Mouse (Mus musculus): ENCODE measurements at regions not wholly inside any gene's neighbourhood (a gene's known extent, or its start where the extent isn't known, plus 50 kb on each side); places are given as distances from the start of the nearest gene placed in this dataset.
"Not testable (repeated sequence)": the region's sequence is repeated elsewhere in the genome, so short reads cannot be mapped to it uniquely, and the experiment has no call there.

DNA sequence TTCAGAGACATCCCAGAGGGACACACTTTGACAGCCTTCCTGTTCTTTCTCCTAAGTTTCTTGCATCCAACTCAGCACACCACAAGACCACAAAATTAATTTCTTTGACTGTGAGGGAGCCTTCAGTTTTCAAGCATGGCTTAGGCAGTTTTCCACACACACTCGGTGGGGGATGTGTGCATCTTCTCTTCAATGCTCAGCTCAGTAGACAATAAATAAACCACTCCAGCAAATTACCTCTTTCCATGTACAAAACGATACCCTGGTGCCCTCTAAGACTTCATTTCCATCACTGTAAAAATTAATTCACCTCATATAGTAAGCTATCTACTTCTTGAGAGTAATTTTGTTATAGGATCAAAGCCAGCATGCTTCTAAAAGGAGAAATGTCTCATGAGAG lies 184.6 kb downstream of the Samd5 start:
- no peak for DNase-seq (ENCODE audit: low spot score in 2 of 2)

DNA sequence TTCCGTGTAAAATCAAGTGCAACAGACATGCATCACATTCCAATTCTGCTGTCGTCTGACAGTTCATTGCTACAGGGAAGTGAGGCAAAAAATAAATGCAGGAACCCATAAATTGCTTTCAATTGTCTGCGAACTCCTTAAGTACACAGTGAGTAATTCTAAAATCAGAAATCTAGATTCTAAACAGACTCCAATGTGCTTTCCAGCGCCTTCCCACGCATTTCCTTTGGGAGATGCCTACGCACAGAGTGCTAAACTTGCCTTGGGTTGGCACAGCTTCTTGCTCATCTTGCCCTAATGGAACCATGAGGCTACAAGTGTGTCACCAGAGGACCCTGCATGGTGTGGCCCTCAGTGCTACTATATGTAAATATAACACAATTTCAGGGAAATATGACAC lies 212.6 kb downstream of the Samd5 start:
- peak; percentile 47 to 76 for DNase-seq (ENCODE audit: low spot score in 2 of 2)

DNA sequence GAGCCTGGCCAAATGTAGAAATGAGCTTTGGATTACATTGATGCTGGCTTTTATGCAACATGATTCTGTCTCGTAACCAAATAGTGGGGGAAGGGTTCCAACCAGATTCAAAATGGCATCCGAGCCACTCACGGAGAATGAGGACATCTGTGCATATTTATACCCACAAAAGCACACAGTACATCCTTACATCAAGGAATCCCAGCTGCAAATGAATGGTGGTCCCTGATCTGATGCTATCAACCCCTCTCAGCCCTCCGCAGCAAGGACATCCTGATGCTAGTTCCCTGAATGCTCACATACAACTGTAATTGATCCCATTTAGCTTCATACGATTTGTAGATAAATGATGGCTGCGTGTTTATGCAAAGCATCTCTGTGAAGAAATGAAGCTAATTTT lies 215.9 kb downstream of the Samd5 start:
- DNase-seq (ENCODE audit: low spot score in 2 of 2) = peak in 1 of 2 experiments; percentile 5

DNA sequence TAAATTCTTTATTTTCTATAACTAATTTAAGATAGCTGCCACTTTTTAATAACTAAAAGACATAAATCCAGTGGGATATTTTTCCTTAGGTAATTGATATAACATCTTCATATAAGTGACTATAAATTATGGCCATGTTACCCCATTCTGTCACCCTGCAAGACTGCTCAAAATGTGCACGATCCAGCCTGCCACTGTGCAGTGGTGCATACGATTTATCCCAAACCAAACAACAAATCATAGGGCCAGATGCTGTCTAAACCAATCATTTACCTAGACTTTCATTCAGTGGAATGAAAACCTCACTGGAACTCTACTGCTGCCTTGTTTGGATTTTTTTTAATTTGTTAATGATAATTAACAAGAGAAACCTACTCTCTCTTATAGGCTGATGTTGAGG lies 216.5 kb downstream of the Samd5 start:
- DNase-seq (ENCODE audit: low spot score in 2 of 2) = no peak

DNA sequence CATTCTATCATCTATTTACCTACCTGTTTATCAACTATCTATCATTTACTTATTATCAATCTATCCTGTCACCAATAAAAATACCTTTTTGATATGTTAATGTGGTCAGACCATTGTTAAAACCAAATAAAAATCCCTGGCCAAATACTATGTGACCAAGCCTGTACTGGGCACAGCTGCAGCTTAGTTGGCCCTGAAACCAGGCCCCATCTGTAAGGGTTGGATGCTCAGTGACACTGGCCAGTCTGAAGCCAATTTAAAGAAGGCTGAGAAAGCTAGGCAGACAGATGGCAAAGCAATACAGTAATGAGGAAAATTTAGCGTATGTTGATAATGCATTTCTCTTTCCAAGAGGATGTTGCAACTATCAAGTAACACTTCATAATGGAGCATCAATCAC lies 217.8 kb downstream of the Samd5 start:
- no peak for DNase-seq (ENCODE audit: low spot score in 2 of 2)

DNA sequence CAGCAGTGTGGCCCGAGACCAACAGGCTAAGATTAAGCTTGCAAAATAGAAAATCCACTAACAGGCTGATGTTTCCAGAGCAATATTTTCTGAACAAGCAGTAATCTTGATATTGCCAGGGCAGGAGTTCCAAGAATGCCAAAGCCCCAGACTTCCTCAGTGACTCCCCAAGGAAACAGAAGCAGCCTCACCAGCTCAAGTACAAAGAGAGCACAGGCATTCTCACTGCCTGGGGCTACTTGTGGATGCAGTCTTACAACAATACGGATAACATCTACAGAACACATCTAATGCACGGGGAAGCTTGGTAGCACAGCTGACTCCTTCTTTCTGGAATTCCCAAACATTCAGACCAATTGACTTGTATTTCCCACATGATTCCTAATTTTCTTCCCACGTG lies 235.9 kb downstream of the Samd5 start:
- DNase-seq (ENCODE audit: low spot score in 2 of 2) = no peak

DNA sequence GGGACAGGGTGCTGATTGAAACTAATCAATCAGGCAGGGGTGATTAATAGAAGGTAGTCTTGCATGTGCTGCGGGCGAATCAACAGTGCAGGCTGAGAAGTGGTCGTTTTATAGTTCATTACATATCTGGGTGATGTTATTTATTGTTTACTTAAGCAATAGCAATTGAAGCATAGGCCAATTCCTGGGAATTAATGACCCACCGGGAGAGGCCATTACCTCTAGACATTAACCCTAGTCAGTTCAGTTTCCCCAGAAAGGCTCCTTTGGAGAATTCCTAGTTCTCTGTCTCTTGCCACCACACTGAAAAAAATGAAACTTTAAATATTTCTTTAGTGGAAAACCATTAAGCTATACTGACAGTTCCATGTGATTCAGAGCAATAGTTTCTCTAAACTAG lies 236.6 kb downstream of the Samd5 start:
- no peak for DNase-seq (ENCODE audit: low spot score in 2 of 2)

DNA sequence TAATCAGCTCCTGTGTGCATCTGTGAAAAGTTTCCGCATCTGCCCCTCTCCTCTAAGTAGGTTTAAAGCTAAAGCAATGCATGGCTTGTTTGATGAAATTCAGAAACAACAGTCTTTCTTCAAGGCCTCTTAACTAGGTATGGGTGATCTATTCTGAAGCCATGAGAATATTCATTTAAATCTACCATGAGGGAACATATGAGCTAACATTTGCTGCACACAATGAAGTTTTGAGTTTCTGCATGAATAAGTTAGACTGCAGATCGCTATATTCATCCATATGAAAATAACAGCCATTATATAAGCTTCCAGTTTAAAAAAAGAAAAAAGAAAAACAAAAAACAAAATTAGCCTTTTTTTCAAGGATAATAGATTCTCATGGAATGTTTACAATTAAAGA lies 245.9 kb downstream of the Samd5 start:
- no peak for DNase-seq (ENCODE audit: low spot score in 2 of 2)

DNA sequence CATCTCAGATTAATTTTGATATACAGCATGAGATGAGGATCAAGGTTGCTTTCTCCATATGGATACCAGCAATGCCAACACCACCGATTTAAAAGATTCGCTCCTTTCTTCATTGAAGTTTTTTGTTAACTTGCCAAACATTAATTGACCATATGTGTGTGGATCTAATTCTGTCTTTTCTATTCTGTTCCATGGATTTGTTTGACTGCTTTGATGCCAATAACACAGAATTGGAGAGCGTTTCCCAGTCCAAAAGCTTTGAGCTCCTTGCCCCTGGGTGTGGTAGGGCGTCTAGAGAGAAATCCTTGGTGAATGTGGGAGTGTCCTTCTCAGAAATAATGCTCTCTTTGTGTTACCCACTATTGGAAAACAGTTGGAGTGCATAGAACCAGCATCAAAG lies 254.3 kb downstream of the Samd5 start:
- no peak for DNase-seq (ENCODE audit: low spot score in 2 of 2)

DNA sequence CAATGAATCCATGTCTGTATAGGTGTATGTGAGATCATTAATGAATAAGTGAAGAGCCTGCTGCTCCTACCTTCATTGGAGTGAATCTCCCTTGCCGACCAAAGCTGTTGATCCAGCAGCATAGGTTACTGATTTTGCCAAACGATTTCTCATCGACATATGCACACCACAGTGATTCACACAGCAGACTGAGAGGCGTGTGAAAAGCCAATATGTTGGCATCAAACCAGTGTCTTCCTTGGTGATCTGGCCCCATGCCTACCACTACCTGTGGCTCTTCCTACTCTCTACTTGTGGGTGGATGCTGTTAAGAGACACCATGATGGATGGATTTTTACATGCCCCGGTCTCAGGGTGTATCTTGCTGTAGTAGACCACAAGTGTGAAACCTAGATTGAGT lies 258.3 kb downstream of the Samd5 start:
- DNase-seq (ENCODE audit: low spot score in 2 of 2) = peak; percentile 45 to 75

DNA sequence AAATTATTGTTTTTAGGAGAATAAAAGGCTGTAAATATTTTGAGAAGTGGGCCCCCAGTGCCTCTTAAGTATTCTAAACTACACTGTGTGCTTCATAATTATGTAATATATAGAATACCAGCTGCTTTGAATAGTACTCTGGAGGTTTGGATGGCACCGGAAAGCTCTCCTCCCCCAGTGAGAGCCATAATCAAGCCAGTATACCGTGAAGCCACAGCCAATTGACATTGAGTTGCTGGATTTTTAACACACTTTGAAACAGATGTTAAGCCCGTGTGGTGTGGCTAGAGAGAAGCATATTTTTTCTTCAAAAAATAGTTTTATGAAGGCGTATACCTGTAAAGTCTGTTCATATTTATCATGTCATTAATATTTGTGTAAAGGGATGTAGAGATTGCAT lies 268.9 kb downstream of the Samd5 start:
- DNase-seq (ENCODE audit: low spot score in 2 of 2) = no peak

DNA sequence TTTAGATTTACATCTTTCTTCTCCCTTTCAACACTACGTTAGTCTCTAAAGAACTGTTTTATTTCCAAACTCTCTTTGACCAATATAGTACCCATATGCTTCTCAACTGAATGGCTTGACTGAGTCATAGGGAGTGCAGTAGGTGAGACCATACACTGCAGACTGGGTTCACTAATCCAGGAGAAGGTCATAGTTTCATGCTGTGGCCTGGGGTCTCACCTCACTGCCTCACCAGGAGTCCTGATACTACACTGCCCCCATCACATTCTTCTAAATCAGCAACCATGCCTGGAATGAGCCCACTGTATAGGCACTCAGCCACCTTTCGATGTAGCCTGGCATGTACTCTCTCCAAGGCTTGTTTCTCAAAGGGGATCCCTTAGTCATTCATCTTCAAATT lies 269.6 kb downstream of the Samd5 start:
- no peak for DNase-seq (ENCODE audit: low spot score in 2 of 2)

DNA sequence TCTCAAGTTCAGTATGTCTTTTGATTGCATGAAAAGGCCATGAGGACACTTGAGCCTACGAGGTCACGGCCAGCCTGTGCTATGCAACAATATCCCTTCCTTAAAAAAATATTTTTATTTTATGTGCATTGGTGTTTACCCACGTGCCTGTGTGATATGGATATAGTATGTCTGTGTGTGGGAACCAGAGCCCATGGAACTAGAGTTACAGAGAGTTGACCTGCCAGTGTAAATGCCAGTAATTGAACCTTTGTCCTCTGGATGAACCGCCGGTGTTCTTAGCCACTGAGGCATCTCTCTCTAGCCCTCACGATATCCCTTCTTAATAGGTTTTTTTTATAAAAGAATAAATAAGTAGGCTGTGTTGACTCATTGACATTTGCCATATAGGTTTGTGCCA lies 270.0 kb downstream of the Samd5 start:
- no peak for DNase-seq (ENCODE audit: low spot score in 2 of 2)

DNA sequence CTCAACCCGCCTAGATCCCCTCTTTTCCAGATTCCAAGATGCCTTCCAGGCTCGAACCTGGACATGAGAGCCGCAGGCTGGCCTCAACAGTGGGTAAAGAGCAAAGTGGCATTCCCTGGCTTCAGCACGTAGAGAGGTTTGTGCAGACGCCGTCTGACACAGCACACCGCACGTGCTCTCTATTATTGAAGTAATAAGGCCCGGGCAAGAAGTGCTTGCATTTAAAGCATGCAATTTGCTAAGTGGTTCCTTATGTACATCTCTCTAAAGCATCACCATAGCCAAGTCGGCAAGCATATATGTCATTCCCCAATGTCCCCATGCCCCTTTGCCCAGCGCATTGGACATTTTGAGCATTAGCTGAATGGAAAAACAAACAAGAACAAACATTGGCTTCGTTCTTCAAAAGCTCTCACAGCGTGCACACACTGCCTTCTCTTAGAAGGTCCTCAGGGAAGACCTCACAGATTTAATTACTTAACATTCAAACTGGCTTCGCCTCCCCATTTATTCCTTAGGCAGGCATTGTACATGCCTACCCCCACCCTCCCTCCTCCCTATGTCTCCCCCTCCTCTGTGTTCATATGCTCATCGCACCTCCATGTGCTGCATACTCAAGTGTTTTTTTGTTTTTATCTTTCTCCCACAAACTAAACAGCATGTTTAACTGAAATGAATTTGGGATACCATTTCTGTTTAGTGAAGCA lies 273.9 kb downstream of the Samd5 start:
- no peak for DNase-seq (ENCODE audit: low spot score in 2 of 2)

DNA sequence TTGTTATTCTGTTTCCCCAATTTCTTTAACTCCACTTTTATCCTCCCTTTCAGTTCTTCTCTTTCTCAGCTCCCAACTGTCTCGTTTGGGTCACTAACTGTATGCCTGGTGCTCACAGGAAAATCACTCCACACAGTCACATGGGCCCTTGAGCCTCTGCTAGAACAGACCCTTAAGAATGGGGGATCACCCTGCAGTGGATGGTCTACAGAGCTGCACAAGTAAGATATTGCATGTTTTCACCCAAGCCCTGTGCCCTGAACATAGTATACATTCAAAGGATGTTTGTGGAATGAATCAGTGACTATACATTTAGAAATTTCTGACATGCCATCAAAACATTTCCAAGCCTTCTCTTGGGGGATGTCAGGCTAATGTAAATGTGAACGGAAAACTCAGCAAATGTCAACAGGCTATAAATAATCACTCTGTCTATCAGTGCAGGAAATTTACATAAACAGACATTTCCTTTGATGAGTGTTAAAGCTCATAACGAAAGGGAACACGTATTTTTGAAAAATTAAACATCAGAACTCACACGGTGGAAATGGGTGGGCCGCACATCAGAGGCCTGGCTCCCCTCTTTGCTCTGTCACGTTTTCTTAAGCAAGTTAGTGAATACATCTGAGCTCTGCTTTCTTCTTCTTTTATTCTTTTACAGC lies 297.4 kb downstream of the Samd5 start:
- DNase-seq (ENCODE audit: low spot score in 2 of 2) = no peak

DNA sequence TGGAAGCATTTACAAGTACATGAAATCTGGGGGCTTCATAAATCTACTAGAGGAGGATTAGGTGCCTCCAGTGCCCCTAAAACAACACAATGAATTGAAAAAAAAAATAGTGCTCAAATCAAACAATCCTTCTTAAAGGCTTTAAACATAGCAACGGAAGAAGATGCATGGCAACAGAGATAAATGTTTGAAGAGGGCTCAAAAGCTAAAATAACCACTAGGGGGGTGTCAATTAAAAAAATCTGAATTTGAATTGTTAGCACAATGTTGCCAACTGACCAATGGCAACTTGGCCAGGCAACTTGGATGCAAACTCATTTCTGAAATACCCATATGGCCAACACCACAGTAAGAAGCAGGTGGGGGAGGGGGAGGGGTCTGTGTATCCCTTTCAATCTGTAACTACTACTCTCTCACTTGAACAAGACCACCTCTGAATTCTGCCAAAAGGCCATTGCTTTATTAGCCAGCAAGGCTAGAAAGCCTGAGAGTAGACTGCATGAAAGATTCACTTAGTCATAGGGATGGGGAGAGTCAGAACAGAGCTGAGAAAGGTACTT lies 312.6 kb downstream of the Samd5 start:
- DNase-seq (ENCODE audit: low spot score in 2 of 2) = no peak

DNA sequence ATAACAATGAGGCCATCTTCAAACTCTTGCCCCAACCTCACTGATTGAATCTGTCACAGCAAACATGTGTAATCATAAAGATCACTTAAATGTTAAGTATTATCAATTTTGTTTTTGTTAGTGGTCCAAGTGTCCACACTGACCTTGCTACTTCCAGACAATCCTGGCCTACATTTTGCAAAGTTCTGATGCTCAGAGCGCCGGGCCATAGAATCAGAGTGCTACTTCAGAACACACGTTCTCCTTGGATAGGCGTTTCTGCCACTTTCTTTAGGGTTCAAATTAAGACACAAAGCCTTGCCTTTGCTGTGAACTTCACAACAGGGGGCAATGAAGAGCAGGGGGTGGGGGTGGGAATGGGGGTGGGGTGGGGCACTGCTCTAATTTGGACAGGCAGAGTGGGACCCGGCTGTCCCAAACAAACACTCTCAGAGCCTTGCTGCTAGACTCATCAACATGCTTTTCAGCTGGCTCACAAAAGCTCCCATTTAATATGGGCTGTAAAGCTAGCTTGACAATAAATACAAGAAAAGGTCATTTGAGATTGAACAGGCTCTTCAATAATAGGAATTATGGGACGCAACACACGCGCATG lies 336.7 kb downstream of the Samd5 start:
- no peak for DNase-seq (ENCODE audit: low spot score in 2 of 2)

DNA sequence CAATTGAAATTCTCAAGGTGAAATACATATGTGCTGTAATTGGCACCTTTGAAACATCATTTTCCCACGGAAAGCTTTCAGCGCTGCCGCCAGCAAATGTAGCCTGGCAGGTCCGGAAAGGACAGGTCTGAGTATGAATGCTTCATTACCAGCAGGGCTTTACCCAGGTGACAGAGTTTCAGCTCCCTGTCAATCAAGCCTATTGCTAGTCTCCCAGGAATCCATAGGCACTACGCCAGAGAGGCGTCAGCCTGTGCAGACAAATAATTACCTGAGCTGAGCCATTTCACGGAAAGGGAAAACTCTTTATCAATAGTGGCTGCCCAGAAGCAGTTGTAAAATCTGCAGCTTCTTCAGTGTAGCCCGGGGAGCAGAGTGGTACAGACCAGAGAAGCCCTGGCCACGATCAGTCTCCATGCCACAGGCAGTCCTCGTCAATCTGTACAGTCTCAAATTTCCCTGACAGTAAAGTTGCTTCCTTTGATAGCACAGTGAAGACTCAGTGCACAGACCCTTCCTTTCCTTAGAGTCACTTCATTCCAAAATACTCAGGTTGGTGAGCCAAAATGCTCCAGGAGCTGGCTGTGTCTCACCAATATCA lies 340.7 kb downstream of the Samd5 start:
- no peak for DNase-seq (ENCODE audit: low spot score in 2 of 2)

DNA sequence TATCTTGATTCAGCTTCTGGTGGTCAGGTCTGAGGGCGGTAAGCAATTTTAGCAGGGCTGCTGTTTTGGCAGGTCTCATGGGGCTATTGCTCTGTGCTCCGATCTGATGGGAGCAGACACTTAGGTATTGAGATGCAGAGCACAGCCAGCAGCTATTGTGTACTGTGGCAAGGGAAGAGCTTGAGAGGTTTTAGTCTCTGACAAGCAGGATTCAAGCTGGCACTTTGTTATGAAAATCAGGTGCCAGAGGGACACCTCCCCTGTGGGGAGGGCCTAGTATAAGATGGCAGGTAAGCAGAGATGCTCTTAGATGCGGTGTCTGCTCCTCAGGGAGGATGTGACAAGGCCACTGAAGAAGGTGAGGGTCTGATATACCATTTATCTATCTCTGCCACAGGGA lies 343.3 kb downstream of the Samd5 start:
- no peak for DNase-seq (ENCODE audit: low spot score in 2 of 2)

DNA sequence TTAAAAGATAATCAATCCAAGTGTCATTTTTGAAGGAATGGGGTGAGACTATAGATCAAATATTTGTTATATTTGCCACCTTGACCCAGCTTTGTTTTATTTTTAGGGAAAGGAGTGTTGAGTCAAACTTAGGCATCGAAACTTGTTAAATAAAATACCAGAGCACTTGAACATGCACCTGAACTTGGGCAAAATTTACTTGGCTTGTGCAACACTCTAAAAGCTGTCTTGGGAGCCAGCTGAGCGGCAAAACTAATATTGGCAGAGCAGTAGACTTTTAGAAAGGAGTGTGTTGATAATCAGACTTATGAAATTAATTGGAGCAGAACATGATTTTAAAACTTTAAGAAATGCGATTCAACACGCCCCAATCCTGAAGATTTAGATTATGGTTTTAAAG lies 346.7 kb downstream of the Samd5 start:
- DNase-seq (ENCODE audit: low spot score in 2 of 2) = no peak

DNA sequence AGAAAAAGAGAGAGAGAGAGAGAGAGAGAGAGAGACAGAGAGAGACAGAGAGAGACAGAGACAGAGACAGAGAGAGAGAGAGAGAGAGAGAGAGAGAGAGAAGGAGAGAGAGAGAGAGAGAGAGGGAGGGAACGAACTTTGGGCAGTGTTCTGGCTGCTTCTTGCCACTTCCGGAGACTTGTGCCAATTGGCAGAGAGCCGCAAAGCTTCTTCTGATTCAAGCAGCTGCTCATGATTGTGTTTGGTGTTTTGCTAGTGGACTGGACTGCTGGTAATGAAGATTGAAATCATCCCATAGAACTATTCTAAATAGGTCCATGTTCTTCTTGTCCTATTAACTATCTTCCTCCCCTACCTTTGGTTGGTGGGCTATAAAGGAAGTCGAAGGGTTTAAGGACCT lies 347.1 kb downstream of the Samd5 start:
- not testable (repeated sequence) for DNase-seq (ENCODE audit: low spot score in 2 of 2)

DNA sequence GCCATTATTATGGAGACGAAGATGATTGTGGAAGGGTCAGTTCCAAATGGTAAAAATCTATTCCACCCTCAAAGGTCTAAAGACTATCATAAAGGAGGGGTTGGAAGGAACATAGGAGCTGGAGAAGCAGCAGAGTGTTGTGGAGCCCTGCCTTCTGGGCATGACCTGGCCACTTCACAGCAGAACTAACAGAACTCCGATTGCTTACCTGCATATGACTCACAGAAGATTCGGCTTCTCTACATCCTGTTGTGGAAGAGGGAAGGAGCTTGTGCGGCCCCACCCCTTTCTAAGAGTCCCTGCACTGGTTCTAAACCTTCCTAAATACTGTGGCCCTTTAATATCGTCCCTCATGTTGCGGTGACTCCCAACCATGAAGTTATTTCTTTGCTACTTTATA lies 362.7 kb downstream of the Samd5 start:
- DNase-seq (ENCODE audit: low spot score in 2 of 2) = no peak
